Mouse (Mus musculus) layer of hippocampus, adult 11-12 months (tissue): ENCODE data around the gene Pak1.
"Not testable (repeated sequence)": the region's sequence is repeated elsewhere in the genome, so short reads cannot be mapped to it uniquely, and the experiment has no call there.

Experiments used
- DNase-seq: peaks from one replicate; pipeline ENCODE4 v3.0.0; 2022; ENCODE audit warnings: low spot score

The Pak1 gene

GRCm38 (mm10) chr7:97780222-97780621 lies 8.1 kb upstream of the Pak1 start:
- no peak for DNase-seq

- DNase-seq, result no peak
Observed at GRCm38 (mm10) chr7:97780815-97781214, 7.5 kb upstream of the Pak1 start.

DNA sequence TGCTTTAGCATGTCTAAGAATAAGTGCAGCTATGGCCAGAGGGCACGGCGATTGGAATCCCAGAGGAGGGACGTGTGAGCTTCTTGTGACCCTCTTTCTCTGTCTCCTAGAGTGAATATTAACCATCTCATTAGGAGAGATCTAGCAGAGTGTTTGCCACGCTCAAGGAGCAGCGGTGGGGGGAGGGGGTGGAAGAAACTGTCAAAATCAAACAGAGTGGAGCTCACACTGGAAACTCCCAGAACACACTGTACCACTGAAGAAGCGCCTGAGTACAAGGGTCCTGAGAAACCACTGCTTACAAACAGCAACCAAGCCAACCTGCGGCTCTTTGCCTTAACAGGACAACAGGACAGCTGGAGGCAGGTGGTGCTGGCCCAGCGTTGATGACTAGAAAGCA lies 6.8 kb upstream of the Pak1 start:
- DNase-seq, result no peak

- DNase-seq, result no peak
Observed at GRCm38 (mm10) chr7:97783523-97783922, 4.8 kb upstream of the Pak1 start.

- no peak for DNase-seq
Observed at GRCm38 (mm10) chr7:97788669-97789483, 535 bp downstream of the Pak1 start.

- no peak for DNase-seq
Observed at GRCm38 (mm10) chr7:97790272-97790671, 1.9 kb downstream of the Pak1 start.

DNA sequence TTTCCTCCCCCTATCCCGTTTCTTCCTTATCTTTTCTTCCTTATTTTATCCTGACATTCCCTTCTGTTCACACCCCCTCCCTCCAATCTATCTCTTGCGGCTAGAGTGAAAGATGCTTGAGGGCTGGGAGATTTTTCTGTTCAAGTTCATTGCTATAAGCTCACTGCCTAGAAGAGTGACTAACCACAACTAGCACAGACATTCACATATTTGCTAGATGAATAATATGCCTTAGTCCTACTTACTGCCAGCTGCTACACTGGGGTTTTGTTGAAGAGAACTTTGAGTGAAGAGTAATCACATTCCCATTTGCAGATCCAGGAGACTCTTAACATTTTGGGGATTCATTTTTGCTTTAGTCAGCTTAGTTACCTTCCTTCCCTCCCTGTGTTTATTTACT lies 4.0 kb downstream of the Pak1 start:
- no peak for DNase-seq

DNA sequence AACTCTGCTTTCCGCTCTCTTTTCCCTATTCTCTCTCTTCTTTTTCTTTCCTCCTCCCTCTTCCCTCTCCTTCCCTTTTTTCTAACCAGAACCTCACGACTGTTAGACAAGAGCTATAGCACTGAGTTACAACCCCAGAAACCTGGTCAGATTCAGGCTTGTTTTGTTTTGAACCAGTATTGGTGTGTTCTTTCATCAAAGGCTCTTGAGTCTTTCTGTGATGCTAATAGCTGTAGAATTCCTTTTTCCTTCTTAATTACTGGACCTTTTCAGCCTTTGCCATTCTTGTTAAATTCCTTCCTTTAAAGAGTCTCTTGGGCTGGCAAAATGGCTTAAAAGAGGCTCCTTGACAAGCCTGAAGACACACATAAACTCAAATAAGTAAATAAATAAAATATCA lies 14.8 kb downstream of the Pak1 start:
- DNase-seq, result no peak

DNA sequence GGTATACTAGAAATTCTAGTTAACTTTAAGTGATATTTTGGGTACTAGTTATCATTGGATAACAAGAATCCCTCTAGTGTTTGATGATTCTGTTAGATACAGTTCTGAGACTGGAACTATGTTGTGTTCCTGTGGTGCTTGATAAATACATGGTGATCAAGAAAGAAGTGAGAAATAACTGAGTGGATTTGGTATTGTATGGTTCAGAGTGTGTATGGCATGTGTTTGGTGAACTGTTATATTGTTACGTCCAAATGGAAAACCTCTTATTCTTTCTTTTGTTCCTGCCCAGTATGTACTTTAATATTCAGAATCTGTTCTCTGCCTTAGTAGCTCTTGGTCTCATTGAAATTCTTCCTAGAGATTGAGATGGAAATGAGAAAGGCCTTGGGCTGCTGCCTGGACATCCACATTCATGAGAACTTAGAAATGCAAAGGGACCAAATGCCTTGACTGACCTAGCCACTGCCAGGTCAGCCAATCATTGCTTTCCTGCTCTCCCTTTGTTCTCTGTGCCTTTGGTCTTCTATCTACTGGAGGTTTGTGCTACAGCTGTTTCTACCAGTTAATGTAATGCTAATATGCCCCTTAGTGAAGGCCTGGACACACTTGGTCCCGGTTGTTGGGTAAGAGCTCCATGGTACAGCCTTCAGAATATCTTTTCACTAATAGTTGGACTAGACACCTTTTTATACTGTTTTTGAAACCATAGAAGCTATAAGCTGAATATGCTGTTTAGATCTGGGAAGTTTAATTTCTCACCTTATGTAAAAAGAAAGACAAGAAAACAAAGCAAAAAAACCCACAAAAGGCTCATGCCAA lies 16.1 kb downstream of the Pak1 start:
- no peak for DNase-seq

DNA sequence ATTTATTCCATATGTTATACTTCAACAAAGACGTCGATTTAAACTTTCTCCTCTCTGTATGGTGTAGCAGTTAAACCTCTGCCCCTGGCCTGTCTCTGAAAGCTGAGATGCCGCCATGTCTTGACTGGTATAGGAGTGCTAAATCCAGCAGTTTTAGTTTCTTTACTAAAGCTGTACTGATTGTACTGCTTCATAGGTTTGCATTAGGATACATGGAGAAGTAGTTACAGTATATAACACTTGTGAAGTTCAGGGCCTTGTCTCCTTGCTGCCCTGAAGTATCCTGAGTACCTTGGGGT lies 16.7 kb downstream of the Pak1 start:
- no peak for DNase-seq

GRCm38 (mm10) chr7:97809307-97809706 lies 21.0 kb downstream of the Pak1 start:
- no peak for DNase-seq

DNA sequence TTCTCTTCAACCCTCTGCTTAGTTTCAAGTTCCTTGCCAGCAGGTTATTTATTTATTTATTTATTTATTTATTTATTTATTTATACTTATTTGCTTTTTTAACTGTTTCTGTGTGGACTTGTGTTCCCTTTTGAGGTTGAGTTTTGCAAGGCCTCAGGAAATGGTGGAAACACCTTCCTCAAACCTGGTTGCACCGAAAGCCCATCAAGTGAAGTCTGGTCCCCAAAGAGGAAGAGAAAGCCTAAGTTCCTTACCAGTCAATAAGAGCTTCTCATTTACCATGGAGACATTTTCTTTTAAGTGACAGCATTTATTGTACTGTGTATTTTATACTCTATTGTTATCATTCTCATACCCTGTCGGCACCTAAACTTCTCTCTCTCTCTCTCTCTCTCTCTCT lies 33.5 kb downstream of the Pak1 start:
- DNase-seq, result no peak

GRCm38 (mm10) chr7:97829091-97829490 lies 40.8 kb downstream of the Pak1 start:
- DNase-seq, result no peak

DNA sequence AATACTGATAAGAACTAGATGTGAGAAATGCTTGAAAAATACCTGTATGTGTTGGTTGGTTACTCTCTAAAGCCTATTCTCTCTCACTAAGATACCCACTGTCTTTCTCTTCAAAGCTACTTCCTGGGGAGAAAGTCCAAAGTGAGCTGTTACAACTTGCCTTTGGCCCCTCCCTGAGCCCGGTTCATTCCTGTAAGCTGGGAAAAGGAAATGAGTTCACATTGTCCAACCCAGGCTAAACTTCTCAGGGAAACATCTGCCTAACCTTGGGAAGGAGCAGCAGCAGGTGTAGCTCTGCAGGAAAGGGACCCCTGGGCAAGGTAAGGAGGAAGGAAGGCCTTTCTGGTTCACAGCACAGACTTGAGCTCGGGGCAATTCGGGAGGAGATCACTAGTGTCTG lies 42.4 kb downstream of the Pak1 start:
- DNase-seq, result no peak

DNA sequence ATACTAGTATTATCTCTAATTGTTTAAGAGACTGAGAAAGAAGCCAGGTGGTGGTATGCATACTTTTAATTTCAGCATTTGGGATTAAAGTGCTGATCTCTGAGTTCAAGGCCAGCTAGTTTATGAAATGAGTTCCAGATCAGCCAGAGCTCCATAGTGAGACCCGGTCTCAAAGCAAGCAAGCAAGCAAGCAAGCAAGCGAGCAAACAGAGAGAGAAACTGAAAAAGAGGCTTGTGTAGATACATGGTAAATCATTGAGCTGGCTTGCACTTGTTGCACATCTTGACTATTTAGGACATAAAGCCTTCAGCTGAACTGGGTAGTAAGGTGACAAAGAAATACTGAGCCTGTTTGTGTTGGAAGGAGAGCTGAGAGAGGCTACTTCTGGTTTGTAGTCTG lies 44.6 kb downstream of the Pak1 start:
- DNase-seq, result no peak

DNA sequence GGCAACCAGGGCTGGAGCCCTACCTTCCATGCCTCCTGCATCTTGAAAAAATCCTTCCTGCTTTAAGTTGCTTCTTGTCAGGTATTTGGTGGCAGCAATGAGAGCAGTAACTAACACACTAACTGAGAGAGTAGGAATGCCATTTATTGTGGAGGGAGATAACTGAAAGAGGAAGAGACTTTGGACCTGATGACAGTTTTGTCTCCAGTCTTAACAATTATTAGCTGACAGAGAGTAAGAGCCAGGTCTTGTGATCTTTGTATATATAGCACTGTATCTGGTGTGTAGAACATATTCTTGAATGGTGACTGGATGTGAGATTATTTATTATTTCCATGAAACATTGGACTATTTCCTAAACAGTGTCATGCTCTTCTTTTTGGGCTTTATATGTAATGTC lies 50.2 kb downstream of the Pak1 start:
- no peak for DNase-seq

- peak; percentile 23 for DNase-seq
Observed at GRCm38 (mm10) chr7:97841311-97841710, 53.0 kb downstream of the Pak1 start.

DNA sequence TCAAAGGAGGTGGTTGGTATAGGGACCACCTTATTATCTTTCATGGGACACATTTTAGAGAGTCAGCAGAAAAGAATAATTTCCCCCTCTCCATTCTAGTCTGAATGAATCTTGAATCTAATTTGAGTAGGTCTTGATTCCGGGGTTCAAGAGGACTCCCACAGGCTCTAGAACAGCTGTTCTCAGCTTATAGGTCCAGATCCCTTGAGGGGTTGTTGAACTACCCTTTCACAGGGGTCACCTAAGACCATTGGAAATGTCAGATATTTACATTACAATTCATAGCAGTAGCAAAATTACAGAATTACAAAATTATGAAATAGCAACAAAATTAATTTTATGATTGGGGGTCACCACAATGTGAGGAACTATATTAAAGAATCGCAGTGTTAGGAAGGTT lies 54.0 kb downstream of the Pak1 start:
- DNase-seq, result no peak

DNA sequence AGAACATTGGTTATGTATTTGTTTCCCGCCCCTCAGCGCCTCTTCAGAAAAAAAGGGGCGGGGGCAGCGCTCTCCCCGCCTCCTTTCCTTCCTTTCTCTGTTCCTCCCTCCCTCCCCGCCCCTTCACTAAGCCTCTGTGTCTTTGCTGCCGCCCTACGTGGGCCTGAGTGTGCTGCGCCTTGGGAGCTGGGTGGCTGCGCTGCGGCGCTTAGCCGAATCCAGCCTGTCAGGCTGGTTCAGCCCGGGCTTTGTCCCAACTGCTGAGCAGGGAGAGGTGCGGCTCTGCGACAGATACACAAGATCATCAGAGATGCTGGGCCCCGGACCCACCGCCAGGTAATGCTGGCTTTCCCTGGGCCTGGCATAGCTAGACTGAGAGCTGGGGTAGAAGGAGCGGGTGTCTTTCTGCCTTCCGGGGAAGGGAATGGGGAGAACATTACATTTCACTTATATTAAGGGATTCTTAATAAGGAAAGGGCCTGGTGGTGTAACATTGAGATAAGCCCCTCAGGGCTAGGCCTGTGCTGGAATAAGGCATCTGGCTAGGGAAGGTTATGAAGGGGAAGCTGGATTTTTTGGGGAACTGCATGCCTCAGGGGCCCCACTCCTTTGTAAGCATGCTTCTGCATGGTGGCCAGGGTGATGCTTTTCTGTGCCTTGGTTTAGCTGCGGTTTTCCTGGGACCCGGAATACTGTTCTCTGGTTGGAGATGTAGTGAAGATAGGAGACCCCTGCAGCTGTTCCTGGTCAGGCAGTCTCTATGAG lies 54.6 kb downstream of the Pak1 start:
- peak; percentile 85 for DNase-seq

DNA sequence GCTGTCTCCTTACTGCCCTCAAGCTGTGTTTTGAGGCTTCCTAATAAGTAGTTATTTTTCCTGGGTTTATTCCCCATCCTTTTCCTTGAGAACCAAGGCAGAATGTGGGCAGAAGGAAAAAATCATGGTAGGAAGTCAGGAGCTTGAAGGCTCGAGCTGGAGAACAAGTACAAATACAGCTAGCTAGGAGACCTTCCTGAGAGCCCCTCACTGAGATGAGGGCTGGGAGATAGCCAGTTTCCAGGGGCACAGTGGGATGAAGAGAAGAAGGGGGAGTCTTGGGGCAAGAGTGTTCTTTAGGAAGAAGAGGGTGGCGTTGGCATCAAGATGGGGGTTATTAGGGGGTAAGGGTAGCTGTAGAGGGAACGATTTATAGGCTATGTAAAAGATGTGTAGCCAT lies 56.1 kb downstream of the Pak1 start:
- DNase-seq, result no peak

GRCm38 (mm10) chr7:97845546-97845945 lies 57.2 kb downstream of the Pak1 start:
- DNase-seq, result no peak

DNA sequence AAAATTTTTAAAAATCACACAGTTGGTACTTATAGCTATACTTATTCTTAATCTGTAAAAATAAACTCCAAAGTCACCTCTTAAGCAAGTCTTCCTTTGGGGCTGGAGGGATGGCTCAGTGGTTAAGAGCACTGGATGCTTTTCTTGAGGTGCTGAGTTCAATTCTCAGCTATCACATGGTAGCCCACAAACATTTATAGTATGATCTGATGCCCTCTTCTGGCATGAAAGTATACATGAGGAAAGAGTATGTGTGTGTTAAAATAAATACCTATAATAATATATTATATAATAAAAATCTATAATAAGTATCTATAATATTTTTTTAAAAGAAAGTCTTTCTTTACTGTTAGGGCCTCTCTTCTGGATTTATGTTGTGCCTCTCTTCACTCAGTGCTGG lies 58.2 kb downstream of the Pak1 start:
- no peak for DNase-seq

DNA sequence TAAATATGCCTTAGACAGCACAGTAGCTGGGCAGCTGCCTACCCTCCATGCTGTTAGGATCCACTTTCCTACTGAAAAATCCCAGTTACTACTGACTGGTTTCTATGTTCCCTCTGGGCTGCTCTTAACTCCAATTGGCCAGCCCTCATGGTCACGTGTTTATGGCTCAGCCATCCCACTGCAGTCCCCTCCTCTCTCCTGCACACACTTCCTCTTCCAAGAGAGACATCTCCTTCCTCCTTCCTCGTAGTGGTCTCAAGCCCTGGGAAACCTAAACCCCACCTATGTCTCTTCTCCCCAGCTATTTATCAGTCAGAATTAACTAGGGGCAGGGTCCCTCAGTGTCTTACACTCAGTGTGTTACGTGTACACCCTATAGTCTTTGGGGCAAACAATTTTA lies 61.2 kb downstream of the Pak1 start:
- not testable (repeated sequence) for DNase-seq
